Mouse (Mus musculus) forebrain, embryonic 16.5 days (tissue): ENCODE measurements around the gene Ankrd28. TPM values are rescaled to one million over a fixed set of nuclear protein-coding genes. Genes with fewer than 3 reads are reported as not detected.
"Not testable (repeated sequence)": the region's sequence is repeated elsewhere in the genome, so short reads cannot be mapped to it uniquely, and the experiment has no call there.

Experiments
- ATAC-seq: fragments of 200-750 bp; cut with Nextera tagmentation; 2 replicates; pipeline ENCODE4 v1.8.0; 2017; ENCODE audit warnings: mild to moderate bottlenecking, moderate library complexity
- H3K27ac ChIP-seq: fragments of 300-500 bp; sonication (generic); 2 replicates; pipeline ENCODE4 v1.5.1; 2014; ENCODE audit warnings: low read length, control low read depth
- H3K27me3 ChIP-seq: fragments of 300-500 bp; sonication (generic); replicated peaks from 2 replicates; pipeline ENCODE4 v1.6.1; 2014; ENCODE audit warnings: low read length; ENCODE audit not compliant: control insufficient read depth, insufficient read depth
- H3K36me3 ChIP-seq: fragments of 300-500 bp; sonication (generic); 2 replicates; pipeline ENCODE4 v1.6.1; 2014; ENCODE audit not compliant: control insufficient read depth, insufficient read depth
- H3K4me1 ChIP-seq: fragments of 300-500 bp; sonication (generic); replicated peaks from 2 replicates; pipeline ENCODE4 v1.6.1; 2014; ENCODE audit warnings: low read length; ENCODE audit not compliant: control insufficient read depth, insufficient read depth
- H3K4me2 ChIP-seq: fragments of 300-500 bp; sonication (generic); 2 replicates; pipeline ENCODE4 v1.6.1; 2014; ENCODE audit warnings: mild to moderate bottlenecking, low read length, control low read depth
- H3K4me3 ChIP-seq: fragments of 300-500 bp; sonication (generic); replicated peaks from 2 replicates; pipeline ENCODE4 v1.5.1; 2014; ENCODE audit warnings: mild to moderate bottlenecking, low read length, control low read depth
- H3K9ac ChIP-seq: fragments of 300-500 bp; sonication (generic); replicated peaks from 2 replicates; pipeline ENCODE4 v1.6.1; 2014; ENCODE audit warnings: low read depth, low read length, control low read depth
- H3K9me3 ChIP-seq: fragments of 300-500 bp; sonication (generic); 2 replicates; pipeline ENCODE4 v1.6.1; 2016; ENCODE audit warnings: low read length; ENCODE audit not compliant: control insufficient read depth
- WGBS: fragments of 180-500 bp; shearing (Covaris S2); extraction: QIAGEN DNeasy Blood & Tissue Kit; methylation state at CpG from one replicate; pipeline ENCODE4 v1.1.7; 2014; 5-methylcytosine and 5-hydroxymethylcytosine counted together
- polyA plus RNA-seq: library from polyadenylated mRNA; unstranded; fragments of >200 nt; fragmentation: Nextera tagmentation; extraction: Ambion mirVana; gene quantifications from 2 replicates; pipeline ENCODE4 v1.2.1, GENCODE M21; 2015

Gene Ankrd28
- polyA plus RNA-seq, 1 experiment from 2014 or later, result 12.2 TPM

- 6% methylated on average over 11 of the region's 11 CpGs for WGBS
Observed at GRCm38 (mm10) chr14:31781309-31782049, 49.0 kb downstream of the Ankrd28 start.

GRCm38 (mm10) chr14:31780412-31781233 is 49.8 kb downstream of the Ankrd28 start:
- peak overlapping the region; percentile 92 for H3K27ac ChIP-seq
- H3K4me1 ChIP-seq, result peaks cover 22% of the 10 kb centered on the region
- no peaks in the 10 kb centered on the region for H3K36me3 ChIP-seq
- no peaks in the 10 kb centered on the region for H3K9me3 ChIP-seq
- H3K27me3 ChIP-seq, result no peaks in the 10 kb centered on the region
- H3K4me2 ChIP-seq, result peak overlapping the region; percentile 50
- ATAC-seq, result peak; percentile 53; the same call in 1 of the 2 replicates
- WGBS, result 15% methylated on average over 11 of the region's 11 CpGs
- H3K9ac ChIP-seq, result peak overlapping the region; percentile 42
- H3K4me3 ChIP-seq, result peak overlapping the region; percentile 34

More at GRCm38 (mm10) chr14:31781309-31782049, 49.0 kb downstream of the Ankrd28 start:
- Histone ChIP-seq H3K4me2 (peak overlapping the region; percentile 50), H3K27ac (peak overlapping the region; percentile 92), H3K9me3 (no peaks in the 10 kb centered on the region), H3K9ac (peak overlapping the region; percentile 42), H3K4me3 (peak overlapping the region; percentile 34), H3K4me1 (peaks cover 22% of the 10 kb centered on the region), H3K27me3 (no peaks in the 10 kb centered on the region), H3K36me3 (no peaks in the 10 kb centered on the region)
- peak; percentile 80 for ATAC-seq

- Histone ChIP-seq H3K9ac (no peak overlapping the region), H3K4me2 (no peak overlapping the region), H3K27ac (no peak overlapping the region), H3K4me1 (peaks cover 7% of the 10 kb centered on the region), H3K27me3 (no peaks in the 10 kb centered on the region), H3K9me3 (no peaks in the 10 kb centered on the region), H3K4me3 (no peak overlapping the region), H3K36me3 (no peaks in the 10 kb centered on the region)
- WGBS, result 77% methylated on average over 4 of the region's 4 CpGs
- ATAC-seq, result no peak
Observed at GRCm38 (mm10) chr14:31773518-31773917, 56.9 kb downstream of the Ankrd28 start.

GRCm38 (mm10) chr14:31772251-31772650 is 58.2 kb downstream of the Ankrd28 start:
- H3K9ac ChIP-seq, result no peak overlapping the region
- H3K27me3 ChIP-seq, result no peaks in the 10 kb centered on the region
- H3K9me3 ChIP-seq, result no peaks in the 10 kb centered on the region
- ATAC-seq, result no peak
- peaks cover 7% of the 10 kb centered on the region for H3K4me1 ChIP-seq
- H3K4me2 ChIP-seq, result no peak overlapping the region
- H3K27ac ChIP-seq, result no peak overlapping the region
- H3K36me3 ChIP-seq, result no peaks in the 10 kb centered on the region
- H3K4me3 ChIP-seq, result no peak overlapping the region

- peaks cover 7% of the 10 kb centered on the region for H3K4me1 ChIP-seq
- WGBS, result 76% methylated on average over 3 of the region's 3 CpGs
- H3K4me3 ChIP-seq, result no peak overlapping the region
- no peaks in the 10 kb centered on the region; the same call in 1 of the 2 replicates for H3K36me3 ChIP-seq
- no peak for ATAC-seq
- no peak overlapping the region for H3K27ac ChIP-seq
- no peaks in the 10 kb centered on the region for H3K9me3 ChIP-seq
- no peak overlapping the region for H3K4me2 ChIP-seq
- H3K9ac ChIP-seq, result no peak overlapping the region
- H3K27me3 ChIP-seq, result no peaks in the 10 kb centered on the region
Observed at GRCm38 (mm10) chr14:31768531-31768930, 61.9 kb downstream of the Ankrd28 start.

- H3K27me3 ChIP-seq, result no peaks in the 10 kb centered on the region
- 95% methylated on average over 2 of the region's 2 CpGs for WGBS
- H3K4me2 ChIP-seq, result no peak overlapping the region
- H3K4me3 ChIP-seq, result no peak overlapping the region
- H3K27ac ChIP-seq, result no peak overlapping the region
- peaks cover 3% of the 10 kb centered on the region; the same call in 1 of the 2 replicates for H3K36me3 ChIP-seq
- no peaks in the 10 kb centered on the region for H3K4me1 ChIP-seq
- no peak for ATAC-seq
- no peaks in the 10 kb centered on the region for H3K9me3 ChIP-seq
- no peak overlapping the region for H3K9ac ChIP-seq
Observed at GRCm38 (mm10) chr14:31764083-31764482, 66.4 kb downstream of the Ankrd28 start.

- H3K4me3 ChIP-seq, result no peak overlapping the region
- H3K4me2 ChIP-seq, result no peak overlapping the region
- peaks cover 3% of the 10 kb centered on the region; the same call in 1 of the 2 replicates for H3K36me3 ChIP-seq
- no peak overlapping the region for H3K27ac ChIP-seq
- H3K4me1 ChIP-seq, result no peaks in the 10 kb centered on the region
- H3K9me3 ChIP-seq, result no peaks in the 10 kb centered on the region
- no peak for ATAC-seq
- H3K27me3 ChIP-seq, result no peaks in the 10 kb centered on the region
- WGBS, result 93% methylated on average over 7 of the region's 7 CpGs
- H3K9ac ChIP-seq, result no peak overlapping the region
Observed at GRCm38 (mm10) chr14:31761727-31762126, 68.7 kb downstream of the Ankrd28 start.

GRCm38 (mm10) chr14:31759195-31759594 is 71.3 kb downstream of the Ankrd28 start:
- peaks cover 7% of the 10 kb centered on the region for H3K36me3 ChIP-seq
- H3K9me3 ChIP-seq, result no peaks in the 10 kb centered on the region
- ATAC-seq, result no peak
- 97% methylated on average over 2 of the region's 2 CpGs for WGBS
- no peaks in the 10 kb centered on the region for H3K27me3 ChIP-seq
- H3K4me3 ChIP-seq, result no peak overlapping the region
- no peak overlapping the region for H3K4me2 ChIP-seq
- no peak overlapping the region for H3K9ac ChIP-seq
- H3K27ac ChIP-seq, result no peak overlapping the region
- H3K4me1 ChIP-seq, result no peaks in the 10 kb centered on the region

GRCm38 (mm10) chr14:31758410-31758809 is 72.0 kb downstream of the Ankrd28 start:
- 100% methylated on average over 3 of the region's 3 CpGs for WGBS

More at GRCm38 (mm10) chr14:31758410-31758809, 72.0 kb downstream of the Ankrd28 start:
- H3K9me3 ChIP-seq, H3K27me3 ChIP-seq, H3K4me3 ChIP-seq, H3K4me2 ChIP-seq, H3K27ac ChIP-seq, ATAC-seq, H3K36me3 ChIP-seq, H3K9ac ChIP-seq, H3K4me1 ChIP-seq: not testable (repeated sequence)
